9 mouse cellular contexts compared by ENCODE assay signal in the genomic region with DNA sequence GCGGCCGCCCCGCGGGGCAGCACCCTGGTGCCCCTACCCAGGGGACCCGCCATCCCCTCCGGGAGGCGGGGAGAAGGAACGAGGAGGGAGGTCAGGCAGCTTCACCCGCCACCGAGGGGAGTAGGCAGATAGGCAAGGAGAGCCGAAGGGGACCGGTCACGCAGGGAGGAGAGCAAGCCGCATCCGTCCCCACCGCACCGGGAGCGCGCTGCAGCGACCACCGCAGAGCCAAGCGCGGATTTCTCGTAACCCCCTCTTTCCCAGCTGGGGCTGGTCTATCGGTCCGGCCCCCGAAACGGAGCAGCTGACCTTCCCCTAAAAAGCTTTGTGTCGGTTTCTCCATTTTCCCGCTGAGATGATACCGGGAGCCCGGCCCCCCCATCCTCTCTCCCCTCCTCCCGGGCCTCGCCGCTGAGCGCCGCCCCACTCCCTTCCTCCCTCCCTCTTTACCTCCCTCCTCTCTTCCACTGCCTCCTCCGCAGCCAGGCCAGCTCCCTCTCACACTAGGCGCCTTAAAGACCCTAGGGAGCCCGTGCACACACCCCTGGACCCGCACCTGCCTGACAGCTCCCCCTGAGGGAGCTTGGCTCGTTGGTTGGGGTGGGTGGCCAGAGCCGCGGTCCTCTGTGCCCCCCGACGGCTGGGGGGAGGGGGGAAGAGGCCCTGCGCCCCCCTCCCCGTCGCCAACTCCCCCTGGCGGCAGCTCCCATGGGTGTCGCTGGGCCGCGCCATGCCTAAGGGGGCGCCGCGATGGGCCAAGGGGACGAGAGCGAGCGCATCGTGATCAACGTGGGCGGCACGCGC. TPM values are rescaled to one million over a fixed set of nuclear protein-coding genes. Genes with fewer than 3 reads are reported as not detected.
DNase-seq lines count a peak whose midpoint lies in the region; ATAC-seq and TF ChIP-seq lines count a peak whose summit lies in the region.
"Had no signal": no experiment of that assay in that cellular context is flagged by ENCODE, and none has a peak within 500 bp of the region (broad histone marks: within the 10 kb centered on the region; RNA-seq: fewer than 3 reads in every experiment).

No protein-coding gene starts in this region.

- under 1% methylated on average over 63 of the region's 64 CpGs for WGBS in heart, embryonic 12.5 days
- under 1% methylated on average over 54 of the region's 64 CpGs for whole genome bisulfite sequencing in forebrain, embryonic 16.5 days
- WGBS in olfactory bulb, adult 2 months: under 1% methylated on average over 62 of the region's 64 CpGs

- peaks cover 17% of the 10 kb centered on the region for H3K4me1 ChIP-seq in heart, embryonic 12.5 days (replicated peaks)
- peaks cover 50% of the 10 kb centered on the region for H3K4me1 ChIP-seq in forebrain, embryonic 16.5 days (replicated peaks; ENCODE audit: control insufficient read depth, insufficient read depth, low read length)
- H3K4me1 ChIP-seq in olfactory bulb, adult 2 months (ENCODE audit: control insufficient read depth, insufficient read depth, low read length): peaks cover 22% of the 10 kb centered on the region

- H3K9me3 ChIP-seq in heart, embryonic 12.5 days (replicated peaks): no peaks in the 10 kb centered on the region
- H3K9me3 ChIP-seq in forebrain, embryonic 16.5 days (ENCODE audit: control insufficient read depth, low read length): no peaks in the 10 kb centered on the region

- no peak for DNase-seq in heart, postnatal 4 days
- DNase-seq in R1 (ENCODE audit: low read depth, low spot score): peak; percentile 25
- peak; percentile 73 to 83 for DNase-seq in left cerebral cortex, postnatal 36 days (ENCODE audit: low spot score in 2 of 2)
- DNase-seq in urinary bladder, adult 18-20 months (ENCODE audit: low spot score in 2 of 2): no peak

- H3K27ac ChIP-seq in heart, embryonic 12.5 days (ENCODE audit: poor library complexity, severe bottlenecking): no peak overlapping the region
- H3K27ac ChIP-seq in forebrain, embryonic 16.5 days (ENCODE audit: low read length): peak overlapping the region; percentile 79
- peak overlapping the region; percentile 82 for H3K27ac ChIP-seq in olfactory bulb, adult 2 months (ENCODE audit: insufficient read depth, low read depth, low read length)

- peak overlapping the region; percentile 96 for H3K4me2 ChIP-seq in heart, embryonic 12.5 days
- H3K4me2 ChIP-seq in forebrain, embryonic 16.5 days (ENCODE audit: low read length): peak overlapping the region; percentile 87

- H3K36me3 ChIP-seq in heart, embryonic 12.5 days: no peaks in the 10 kb centered on the region
- no peaks in the 10 kb centered on the region for H3K36me3 ChIP-seq in forebrain, embryonic 16.5 days (ENCODE audit: control insufficient read depth, insufficient read depth)

- peak; percentile 67 for TF ChIP-seq CTCF in olfactory bulb, adult 2 months (IDR thresholded peaks at IDR 0.05; ENCODE audit: insufficient read depth, low read depth, low read length)

- TF ChIP-seq POLR2A in olfactory bulb, adult 2 months (IDR thresholded peaks at IDR 0.05; ENCODE audit: insufficient read depth, low read depth, low read length): no peak; the same call in 1 of the 2 replicates

- intact Hi-C loops in left cerebral cortex, postnatal 36 days (cut with DNase I): loop anchor here (1.0 to 10.0 kb wide), 3 partner anchors 24 to 138 kb away; no protein-coding TSS in a partner anchor

- no peak overlapping the region for H3K9ac ChIP-seq in heart, embryonic 12.5 days
- peak overlapping the region; percentile 94 for H3K9ac ChIP-seq in forebrain, embryonic 16.5 days (replicated peaks; ENCODE audit: low read depth, low read length)

- peaks cover 83% of the 10 kb centered on the region for H3K27me3 ChIP-seq in heart, embryonic 12.5 days (replicated peaks)
- peaks cover 22% of the 10 kb centered on the region for H3K27me3 ChIP-seq in forebrain, embryonic 16.5 days (replicated peaks; ENCODE audit: control insufficient read depth, insufficient read depth, low read length)
- H3K27me3 ChIP-seq: CH12.LX had no signal

- no peak for ATAC-seq in heart, embryonic 12.5 days (ENCODE audit: insufficient number of reproducible peaks, low FRiP score)
- ATAC-seq in forebrain, embryonic 16.5 days: peak; percentile 71
- ATAC-seq in granulocyte monocyte progenitor cell, adult 5-6 weeks (replicated peaks; ENCODE audit: poor library complexity, severe bottlenecking): no peak

- peak overlapping the region; percentile 56 for H3K4me3 ChIP-seq in heart, embryonic 12.5 days
- peak overlapping the region; percentile 95 for H3K4me3 ChIP-seq in forebrain, embryonic 16.5 days (replicated peaks; ENCODE audit: low read length)
- H3K4me3 ChIP-seq in olfactory bulb, adult 2 months (ENCODE audit: insufficient read depth, low read depth, low read length): peak overlapping the region; percentile 64

RNA-seq across cellular contexts. Expression of gene Kcnc1, which starts 0.8 kb away (rescaled TPM):
- polyA plus RNA-seq in heart, embryonic 12.5 days (2016; fragmentation: Nextera tagmentation; extraction: Ambion mirVana): 0.23 TPM in 1 of 2 replicates, not detected in the other
- total RNA-seq in heart, postnatal 4 days (2021): under 1 TPM; 0.02 to 0.05 TPM
- polyA plus RNA-seq in forebrain, embryonic 16.5 days (2015; fragmentation: Nextera tagmentation; extraction: Ambion mirVana): 7.6 and 8.4 TPM in 2 replicates
- total RNA-seq in left cerebral cortex, postnatal 36 days (2021): 100 to 1,000 TPM; 134 to 138 TPM
- polyA plus RNA-seq in olfactory bulb, adult 2 months (2012; ENCODE audit: insufficient read depth, insufficient read length, low replicate concordance, missing spikeins): 47.6 and 146 TPM in 2 replicates
- total RNA-seq in granulocyte monocyte progenitor cell, adult 5-6 weeks (2014; fragmentation: Nextera tagmentation): 2.9 TPM in 1 of 2 replicates, not detected in the other
- 0.09 TPM in 1 of 2 replicates, not detected in the other for total RNA-seq in granulocyte monocyte progenitor cell, adult 5-6 weeks (2017)

RNA-seq across cellular contexts. Expression of gene Myod1, which starts 20.9 kb away (rescaled TPM):
- polyA plus RNA-seq in heart, embryonic 12.5 days (2016; fragmentation: Nextera tagmentation; extraction: Ambion mirVana): 0.30 and 0.50 TPM in 2 replicates
- total RNA-seq in heart, postnatal 4 days (2021): not detected
- polyA plus RNA-seq in forebrain, embryonic 16.5 days (2015; fragmentation: Nextera tagmentation; extraction: Ambion mirVana): 0.14 TPM in 1 of 2 replicates, not detected in the other
- under 1 TPM in 1 of 2 experiments, not detected in 1; 0.32 TPM for total RNA-seq in left cerebral cortex, postnatal 36 days (2021)
- not detected in 2 replicates for polyA plus RNA-seq in olfactory bulb, adult 2 months (2012; ENCODE audit: insufficient read depth, insufficient read length, low replicate concordance, missing spikeins)
- not detected in 2 replicates for total RNA-seq in granulocyte monocyte progenitor cell, adult 5-6 weeks (2014; fragmentation: Nextera tagmentation)
- not detected in 2 replicates for total RNA-seq in granulocyte monocyte progenitor cell, adult 5-6 weeks (2017)
- total RNA-seq: CH12.LX had no signal

Comparison
In these comparisons a context has a peak if more than half of its experiments do, and no peak if none do; other contexts are left out.
1. DNase-seq: peak in R1 (single experiment) and left cerebral cortex, postnatal 36 days (2 of 2); none in heart, postnatal 4 days (single experiment) and urinary bladder, adult 18-20 months (0 of 2).
2. RNA of gene Kcnc1, which starts 0.8 kb away (total RNA-seq): 134 to 138 TPM in left cerebral cortex, postnatal 36 days; 0.02 to 0.05 TPM in heart, postnatal 4 days and 0.09 to 2.9 TPM in granulocyte monocyte progenitor cell, adult 5-6 weeks; every median in the first group is over 10 times any median in the second.
3. Peak in every context shown above with its lines, with median percentiles within 50 percentile points of each other: H3K4me3 ChIP-seq.